ENCODE assay signal across 9 mouse cellular contexts in genomic region chr11:87748132-87749119, GRCm38 (mm10). TPM values are rescaled to one million over a fixed set of nuclear protein-coding genes. Genes with fewer than 3 reads are reported as not detected.
DNase-seq lines count a peak whose midpoint lies in the region; ATAC-seq and TF ChIP-seq lines count a peak whose summit lies in the region.
"Had no signal": no experiment of that assay in that cellular context is flagged by ENCODE, and none has a peak within 500 bp of the region (broad histone marks: within the 10 kb centered on the region; RNA-seq: fewer than 3 reads in every experiment).

No protein-coding gene starts in this region.

- H3K27ac ChIP-seq in heart, embryonic 15.5 days, result peak overlapping the region; percentile 42; the same call in 1 of the 2 replicates
- peak overlapping the region; percentile 100 for H3K27ac ChIP-seq in liver, embryonic 13.5 days
- no peak overlapping the region for H3K27ac ChIP-seq in forebrain, embryonic 14.5 days (ENCODE audit: low read depth, low read length)

- no peak overlapping the region for H3K9ac ChIP-seq in heart, embryonic 15.5 days
- H3K9ac ChIP-seq in liver, embryonic 13.5 days, result peak overlapping the region; percentile 98
- no peak overlapping the region for H3K9ac ChIP-seq in forebrain, embryonic 14.5 days (ENCODE audit: low read length)

- H3K4me1 ChIP-seq in G1E (ENCODE audit: insufficient read depth, low read depth, low read length), result peaks cover 87% of the 10 kb centered on the region
- H3K4me1 ChIP-seq in heart, embryonic 15.5 days (replicated peaks), result no peaks in the 10 kb centered on the region
- peaks cover 82% of the 10 kb centered on the region for H3K4me1 ChIP-seq in liver, embryonic 13.5 days (replicated peaks)
- no peaks in the 10 kb centered on the region for H3K4me1 ChIP-seq in forebrain, embryonic 14.5 days (ENCODE audit: control insufficient read depth, insufficient read depth, low read length)

- H3K9me3 ChIP-seq in G1E (replicated peaks), result no peaks in the 10 kb centered on the region
- H3K9me3 ChIP-seq in heart, embryonic 15.5 days (replicated peaks), result no peaks in the 10 kb centered on the region
- no peaks in the 10 kb centered on the region for H3K9me3 ChIP-seq in liver, embryonic 13.5 days (replicated peaks)
- no peaks in the 10 kb centered on the region for H3K9me3 ChIP-seq in forebrain, embryonic 14.5 days (replicated peaks; ENCODE audit: control insufficient read depth, low read length)

- no peaks in the 10 kb centered on the region for H3K27me3 ChIP-seq in G1E (ENCODE audit: insufficient read depth, low read length)
- peaks cover 5% of the 10 kb centered on the region for H3K27me3 ChIP-seq in heart, embryonic 15.5 days
- no peaks in the 10 kb centered on the region for H3K27me3 ChIP-seq in liver, embryonic 13.5 days
- no peaks in the 10 kb centered on the region for H3K27me3 ChIP-seq in forebrain, embryonic 14.5 days (replicated peaks; ENCODE audit: control insufficient read depth, insufficient read depth, low read length)

- no peak for TF ChIP-seq CTCF in G1E (IDR thresholded peaks at IDR 0.05; ENCODE audit: low read depth, low read length)

- H3K36me3 ChIP-seq in G1E (replicated peaks), result peaks cover 38% of the 10 kb centered on the region
- H3K36me3 ChIP-seq in heart, embryonic 15.5 days, result peaks cover 13% of the 10 kb centered on the region
- H3K36me3 ChIP-seq in liver, embryonic 13.5 days, result peaks cover 25% of the 10 kb centered on the region
- H3K36me3 ChIP-seq in forebrain, embryonic 14.5 days (ENCODE audit: control insufficient read depth, insufficient read depth, low read length), result peaks cover 13% of the 10 kb centered on the region

- WGBS in heart, embryonic 15.5 days, result 30% methylated on average over 19 of the region's 19 CpGs
- WGBS in liver, embryonic 13.5 days (ENCODE audit: insufficient replicate concordance), result 13% methylated on average over 19 of the region's 19 CpGs
- WGBS in forebrain, embryonic 14.5 days, result 46% methylated on average over 19 of the region's 19 CpGs

- peak; percentile 25 for ATAC-seq in G1E (ENCODE audit: extremely low read depth, insufficient number of reproducible peaks, low FRiP score, poor library complexity, severe bottlenecking)
- ATAC-seq in heart, embryonic 15.5 days (replicated peaks; ENCODE audit: insufficient number of reproducible peaks, insufficient read depth, low FRiP score, low read depth), result no peak
- ATAC-seq in liver, embryonic 13.5 days (ENCODE audit: low read depth), result peak; percentile 59
- ATAC-seq in forebrain, embryonic 14.5 days, result no peak

- peak overlapping the region; percentile 34; the same call in 1 of the 2 replicates for H3K4me2 ChIP-seq in heart, embryonic 15.5 days
- peak overlapping the region; percentile 88 for H3K4me2 ChIP-seq in liver, embryonic 13.5 days
- no peak overlapping the region for H3K4me2 ChIP-seq in forebrain, embryonic 14.5 days (ENCODE audit: low read length)

- H3K4me3 ChIP-seq in G1E (ENCODE audit: low read depth, low read length), result peak overlapping the region; percentile 70
- no peak overlapping the region for H3K4me3 ChIP-seq in heart, embryonic 15.5 days
- peak overlapping the region; percentile 45 for H3K4me3 ChIP-seq in liver, embryonic 13.5 days (replicated peaks)
- no peak overlapping the region for H3K4me3 ChIP-seq in forebrain, embryonic 14.5 days (ENCODE audit: low read depth, low read length)

- DNase-seq in 416B (ENCODE audit: low read depth) (peak; percentile 94), G1E (ENCODE audit: low spot score) (peak; percentile 66)
- DNase-seq in liver, embryonic 13.5 days, result peak; percentile 82
- DNase-seq in spleen, adult 18-20 months, result peak; percentile 77 to 84
- no peak for DNase-seq in urinary bladder, adult 18-20 months (ENCODE audit: low spot score in 2 of 2)
- no peak for DNase-seq in forebrain, embryonic 14.5 days (ENCODE audit: low spot score)
- DNase-seq in gastrocnemius, postnatal 14 days, result no peak

- intact Hi-C loops in gastrocnemius, postnatal 14 days (cut with DNase I; ENCODE audit: low total_unique reads), result no loop called here

RNA-seq across cellular contexts. Expression of gene Supt4a, which starts 11.1 kb away (rescaled TPM):
- total RNA-seq in G1E (2014; fragmentation: Nextera tagmentation) (64.1 and 95.8 TPM in 2 replicates), G1E (2017) (155 and 172 TPM in 2 replicates)
- 14.7 and 15.4 TPM in 2 replicates for polyA plus RNA-seq in G1E (2012)
- polyA plus RNA-seq in heart, embryonic 15.5 days (2015; fragmentation: Nextera tagmentation; extraction: Ambion mirVana), result 101 and 103 TPM in 2 replicates
- 219 and 233 TPM in 2 replicates for polyA plus RNA-seq in liver, embryonic 13.5 days (2015; fragmentation: Nextera tagmentation; extraction: Ambion mirVana)
- 160 and 203 TPM in 2 replicates for polyA plus RNA-seq in forebrain, embryonic 14.5 days (2014; fragmentation: Nextera tagmentation; extraction: Ambion mirVana)
- total RNA-seq in gastrocnemius, postnatal 14 days (2021), result 10 to 100 TPM; 30.8 to 36.4 TPM

RNA-seq across cellular contexts. Expression of gene Tspoap1, which starts 11.9 kb away (rescaled TPM):
- 3.9 and 9.9 TPM in 2 replicates for total RNA-seq in G1E (2014; fragmentation: Nextera tagmentation)
- total RNA-seq in G1E (2017), result 17.4 and 21.2 TPM in 2 replicates
- polyA plus RNA-seq in G1E (2012), result 10.2 and 10.4 TPM in 2 replicates
- polyA plus RNA-seq in heart, embryonic 15.5 days (2015; fragmentation: Nextera tagmentation; extraction: Ambion mirVana), result 0.24 and 1.9 TPM in 2 replicates
- 2.7 and 3.1 TPM in 2 replicates for polyA plus RNA-seq in liver, embryonic 13.5 days (2015; fragmentation: Nextera tagmentation; extraction: Ambion mirVana)
- 13.5 and 20.2 TPM in 2 replicates for polyA plus RNA-seq in forebrain, embryonic 14.5 days (2014; fragmentation: Nextera tagmentation; extraction: Ambion mirVana)
- total RNA-seq in gastrocnemius, postnatal 14 days (2021), result under 1 TPM; 0.04 TPM

RNA-seq across cellular contexts. Expression of gene Mpo, which starts 45.0 kb away (rescaled TPM):
- total RNA-seq in G1E (2014; fragmentation: Nextera tagmentation), result not detected in 2 replicates
- total RNA-seq in G1E (2017), result 0.05 and 0.70 TPM in 2 replicates
- 1.6 and 1.7 TPM in 2 replicates for polyA plus RNA-seq in G1E (2012)
- polyA plus RNA-seq in heart, embryonic 15.5 days (2015; fragmentation: Nextera tagmentation; extraction: Ambion mirVana), result 0.69 and 3.8 TPM in 2 replicates
- 276 and 298 TPM in 2 replicates for polyA plus RNA-seq in liver, embryonic 13.5 days (2015; fragmentation: Nextera tagmentation; extraction: Ambion mirVana)
- 0.22 and 0.23 TPM in 2 replicates for polyA plus RNA-seq in forebrain, embryonic 14.5 days (2014; fragmentation: Nextera tagmentation; extraction: Ambion mirVana)
- not detected for total RNA-seq in gastrocnemius, postnatal 14 days (2021)
- total RNA-seq: heart, adult 18-20 months had no signal

Comparison
In these comparisons a context has a peak if more than half of its experiments do, and no peak if none do; other contexts are left out.
1. DNase-seq: peak in 416B (single experiment), G1E (single experiment), liver, embryonic 13.5 days (single experiment) and spleen, adult 18-20 months (2 of 2); none in urinary bladder, adult 18-20 months (0 of 2), forebrain, embryonic 14.5 days (single experiment) and gastrocnemius, postnatal 14 days (single experiment).
2. ATAC-seq: peak in G1E (single experiment) and liver, embryonic 13.5 days (single experiment); none in heart, embryonic 15.5 days (single experiment) and forebrain, embryonic 14.5 days (single experiment).
3. H3K4me3 ChIP-seq: peak in G1E (single experiment) and liver, embryonic 13.5 days (single experiment); none in heart, embryonic 15.5 days (single experiment) and forebrain, embryonic 14.5 days (single experiment).
4. RNA of gene Mpo, which starts 45.0 kb away (polyA plus RNA-seq): 276 to 298 TPM in liver, embryonic 13.5 days; 1.6 to 1.7 TPM in G1E, 0.69 to 3.8 TPM in heart, embryonic 15.5 days and 0.22 to 0.23 TPM in forebrain, embryonic 14.5 days; every median in the first group is over 10 times any median in the second.